Mouse (Mus musculus): Measurements from ENCODE around the gene Tmprss11f.
"Not testable (repeated sequence)": the region's sequence is repeated elsewhere in the genome, so short reads cannot be mapped to it uniquely, and the experiment has no call there.

Gene Tmprss11f

GRCm38 (mm10) chr5:86632324-86632723 lies at the start of gene Tmprss11f:
TSS of gene Tmprss11f (minus strand) at chr5:86632424.
- DNase-seq (ENCODE audit: low read depth, low spot score) = no peak

GRCm38 (mm10) chr5:86676262-86676661 lies 44.0 kb upstream of the Tmprss11f start, which contains the start of gene Tmprss11b:
TSS of gene Tmprss11b (minus strand) at chr5:86676362.
- DNase-seq (ENCODE audit: low read depth, low spot score) = no peak

- peak; percentile 33 for DNase-seq (ENCODE audit: low read depth, low spot score)
These were observed 17.0 kb upstream of the Tmprss11f start for GRCm38 (mm10) chr5:86649185-86649584.

GRCm38 (mm10) chr5:86640795-86641194 lies 8.6 kb upstream of the Tmprss11f start:
- DNase-seq (ENCODE audit: low read depth, low spot score) = no peak

GRCm38 (mm10) chr5:86630700-86631099 lies 1.5 kb downstream of the Tmprss11f start:
- DNase-seq (ENCODE audit: low read depth, low spot score) = no peak

- DNase-seq (ENCODE audit: low read depth, low spot score) = peak; percentile 7
These were observed 10.4 kb downstream of the Tmprss11f start for GRCm38 (mm10) chr5:86621778-86622177.

GRCm38 (mm10) chr5:86585896-86586295 lies 46.3 kb downstream of the Tmprss11f start:
- no peak for DNase-seq (ENCODE audit: low read depth, low spot score)

GRCm38 (mm10) chr5:86582618-86583017 lies 49.6 kb downstream of the Tmprss11f start:
- DNase-seq (ENCODE audit: low read depth, low spot score) = no peak

- DNase-seq (ENCODE audit: low read depth, low spot score) = no peak
These were observed 50.2 kb downstream of the Tmprss11f start for GRCm38 (mm10) chr5:86581998-86582397.

GRCm38 (mm10) chr5:86578761-86579160 lies 53.5 kb downstream of the Tmprss11f start:
- DNase-seq (ENCODE audit: low read depth, low spot score) = not testable (repeated sequence)

- DNase-seq (ENCODE audit: low read depth, low spot score) = no peak
These were observed 85.5 kb downstream of the Tmprss11f start for GRCm38 (mm10) chr5:86546693-86547092.

- DNase-seq (ENCODE audit: low read depth, low spot score) = no peak
These were observed 91.6 kb downstream of the Tmprss11f start for GRCm38 (mm10) chr5:86540601-86541000.

- no peak for DNase-seq (ENCODE audit: low read depth, low spot score)
These were observed 103.5 kb downstream of the Tmprss11f start for GRCm38 (mm10) chr5:86528725-86529124.

- DNase-seq (ENCODE audit: low read depth, low spot score) = peak; percentile 5
These were observed 113.7 kb downstream of the Tmprss11f start, which contains the start of gene Tmprss11g for GRCm38 (mm10) chr5:86518500-86518899. TSS of gene Tmprss11g (minus strand) at chr5:86518600.

- DNase-seq (ENCODE audit: low read depth, low spot score) = no peak
These were observed 120.7 kb downstream of the Tmprss11f start for GRCm38 (mm10) chr5:86511538-86511937.

- no peak for DNase-seq (ENCODE audit: low read depth, low spot score)
These were observed 138.8 kb downstream of the Tmprss11f start for GRCm38 (mm10) chr5:86493453-86493852.

- DNase-seq (ENCODE audit: low read depth, low spot score) = no peak
These were observed 149.7 kb downstream of the Tmprss11f start for GRCm38 (mm10) chr5:86482562-86482961.

GRCm38 (mm10) chr5:86482031-86482430 lies 150.2 kb downstream of the Tmprss11f start:
- no peak for DNase-seq (ENCODE audit: low read depth, low spot score)

GRCm38 (mm10) chr5:86473859-86474258 lies 158.4 kb downstream of the Tmprss11f start:
- DNase-seq (ENCODE audit: low read depth, low spot score) = no peak

Data from ES-CJ7 (cell line).